Mouse (Mus musculus) gastrocnemius, adult 18-20 months (tissue): ENCODE data around the gene C1qtnf6. TPM values are rescaled to one million over a fixed set of nuclear protein-coding genes. Genes with fewer than 3 reads are reported as not detected.
A peak's percentile ranks its signal among the peaks of the same experiment; 100 is the strongest.

Experiments used
- DNase-seq: peaks from one replicate; pipeline ENCODE4 v3.0.0; 2021; ENCODE audit warnings: low spot score
- total RNA-seq, 2 experiments: library from RNA; stranded (reverse); gene quantifications; 2 replicates each; pipeline ENCODE4 v1.2.3; 2021

Gene C1qtnf6
- total RNA-seq, 2 experiments from 2014 or later = 1.0 to 2.4 TPM

DNA sequence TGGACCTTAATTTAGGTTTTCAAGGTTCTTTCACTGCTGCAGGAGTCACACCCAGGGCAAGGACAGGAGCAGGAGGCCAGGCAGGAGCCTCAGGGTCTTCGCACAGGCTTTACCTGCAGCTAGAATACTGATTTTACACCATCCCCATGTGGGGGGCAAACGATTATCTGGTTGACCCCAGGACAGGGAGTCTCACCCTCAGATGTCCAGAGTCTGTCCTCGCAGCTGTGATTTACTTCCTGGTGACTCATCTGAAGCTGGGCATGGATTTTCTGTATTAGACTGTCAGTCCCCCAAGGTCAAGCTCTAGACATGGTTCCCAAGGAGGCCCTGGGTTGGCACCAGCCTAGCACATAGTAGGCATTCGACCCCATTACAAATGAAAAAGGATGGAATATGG, 14.8 kb upstream of the C1qtnf6 start:
- DNase-seq = no peak

DNA sequence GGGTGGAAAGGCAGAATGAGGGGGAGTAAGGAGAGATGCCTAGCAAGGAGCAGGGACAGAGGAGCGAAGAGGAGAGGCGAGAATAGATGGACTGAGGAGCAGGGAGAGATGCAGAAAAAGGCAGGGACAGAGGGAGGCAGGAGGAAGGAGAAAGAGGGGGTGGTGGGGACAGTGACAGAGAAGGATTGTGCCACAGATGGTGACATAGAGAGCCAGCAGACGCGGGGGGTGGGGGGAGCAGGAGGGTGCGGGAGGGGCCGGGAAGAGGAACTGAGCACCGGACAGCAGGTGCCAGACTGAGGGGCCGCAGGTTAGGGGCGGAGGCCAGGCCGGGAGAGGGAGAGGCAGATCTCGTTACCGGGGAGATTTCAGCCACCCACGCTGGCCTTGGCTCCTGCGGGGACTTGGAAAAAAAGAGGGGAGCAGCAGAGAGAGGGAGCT, 13.4 kb upstream of the C1qtnf6 start, which contains the start of gene Sstr3:
Sstr3 (minus strand) TSS at position 125 of the 441 bp plus-strand sequence.
- DNase-seq = no peak

DNA sequence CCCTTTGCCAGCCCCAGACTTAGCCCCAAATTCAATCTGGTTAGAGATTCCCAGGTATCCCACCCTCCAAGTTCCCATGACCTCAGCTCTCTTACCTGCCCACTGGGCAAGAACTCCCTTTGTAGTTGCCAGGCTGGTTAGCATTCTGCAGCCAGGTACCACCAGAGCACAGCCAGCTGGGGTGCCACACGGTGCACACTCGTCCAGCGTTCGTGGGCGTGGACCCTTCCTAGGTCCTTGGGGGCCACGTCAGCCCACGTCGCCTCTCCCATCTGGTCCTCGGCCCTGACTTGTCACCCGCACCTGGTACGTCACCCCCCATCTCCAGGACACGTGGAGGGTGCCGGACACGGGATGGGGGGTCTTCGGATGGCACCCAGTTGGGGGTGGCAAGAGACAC, 12.8 kb upstream of the C1qtnf6 start:
- DNase-seq = no peak

DNA sequence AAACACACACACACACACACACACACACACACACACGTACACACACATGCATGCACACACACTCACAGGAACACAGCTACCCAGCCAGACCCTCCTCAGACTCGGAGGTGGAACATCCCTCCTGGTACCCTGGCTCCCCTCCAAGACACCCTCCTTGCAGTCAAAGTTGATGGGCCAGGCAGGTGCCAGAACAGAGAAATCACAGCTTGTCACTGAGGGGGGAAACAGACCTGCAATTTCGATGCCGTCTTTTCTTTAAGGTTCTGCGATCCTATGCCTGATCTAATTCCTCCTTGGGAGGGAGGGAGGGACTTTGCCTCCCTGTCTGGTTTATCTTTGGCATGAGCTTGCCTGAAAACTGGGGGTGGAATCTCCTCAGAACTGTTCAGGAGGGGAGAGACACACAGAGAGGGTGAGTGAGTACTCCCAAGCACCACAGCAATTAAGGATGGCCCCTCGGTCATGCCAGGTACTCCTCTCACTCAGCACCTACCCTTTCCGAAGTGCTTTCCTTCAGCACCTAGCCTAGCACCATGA, 11.6 kb upstream of the C1qtnf6 start:
- no peak for DNase-seq

DNA sequence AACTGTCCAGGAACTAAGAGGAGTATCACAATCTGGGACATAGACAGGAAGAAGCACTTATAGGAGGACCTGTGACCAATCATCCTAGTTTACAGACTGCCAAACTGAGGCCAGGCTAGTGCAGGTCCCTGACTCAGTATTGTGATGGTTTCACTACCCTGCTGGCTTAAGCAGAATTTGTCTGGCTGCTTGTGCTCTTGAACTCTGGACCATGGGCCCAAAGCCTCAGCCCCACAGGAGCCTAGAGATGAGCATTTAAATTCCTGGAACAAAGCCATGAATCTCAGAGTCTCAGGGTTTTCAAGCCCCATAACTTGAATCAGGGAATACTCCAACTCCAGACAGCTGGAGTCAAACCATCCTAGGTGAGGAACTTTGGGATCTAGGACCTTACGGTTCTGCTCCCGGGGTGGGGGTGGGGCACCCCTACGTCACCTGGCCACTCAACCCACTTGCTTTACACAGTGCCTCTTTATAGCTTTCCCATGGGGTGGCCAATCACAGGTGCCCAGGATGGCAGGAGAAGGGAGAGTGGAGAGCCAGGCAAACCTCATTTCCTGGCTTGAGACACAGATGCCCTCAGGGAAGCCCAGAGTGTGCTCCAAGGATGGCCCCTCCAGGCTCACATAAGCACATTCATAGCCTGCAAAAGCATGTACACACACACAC, 11.0 kb upstream of the C1qtnf6 start:
- DNase-seq = no peak

DNA sequence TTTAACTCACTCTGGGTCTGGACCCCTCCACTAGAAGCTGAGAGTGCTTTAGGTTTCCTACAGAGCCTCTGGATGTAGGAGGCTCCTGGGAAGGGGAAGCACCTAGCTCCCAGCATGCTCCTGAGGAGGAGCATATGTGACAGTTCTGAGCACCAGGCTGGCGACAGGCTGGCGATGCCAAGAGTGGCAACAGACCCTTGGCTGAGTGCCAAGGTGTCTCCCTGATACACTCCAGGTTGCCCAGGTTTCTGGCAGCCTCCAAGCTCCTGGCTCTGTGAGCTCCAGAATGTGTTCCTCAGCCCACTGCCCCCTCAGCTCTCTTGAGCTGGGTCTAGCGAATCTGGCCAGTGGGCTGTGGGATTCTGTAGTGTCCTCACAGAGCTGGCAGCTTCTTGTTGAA, 10.4 kb upstream of the C1qtnf6 start:
- DNase-seq = no peak

DNA sequence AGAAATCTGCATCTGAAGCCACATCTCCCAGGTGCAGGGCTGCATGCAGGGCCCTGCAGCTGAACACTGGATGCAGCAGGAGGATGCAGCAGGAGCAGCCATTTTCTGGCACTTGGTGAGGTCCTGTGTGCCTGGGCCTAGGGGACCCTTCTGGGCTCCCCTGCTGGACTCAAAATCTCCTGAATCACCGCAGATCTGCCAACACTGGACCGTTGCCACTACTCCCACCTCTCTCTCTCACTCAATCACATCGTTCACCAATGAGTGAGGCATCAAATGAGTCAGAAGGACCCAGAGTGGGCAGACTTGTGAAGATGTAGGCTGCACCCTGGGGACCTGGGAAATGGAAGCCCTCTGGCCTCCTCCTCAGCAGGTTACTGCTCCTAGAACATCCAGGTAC, 9.8 kb upstream of the C1qtnf6 start:
- DNase-seq = no peak

DNA sequence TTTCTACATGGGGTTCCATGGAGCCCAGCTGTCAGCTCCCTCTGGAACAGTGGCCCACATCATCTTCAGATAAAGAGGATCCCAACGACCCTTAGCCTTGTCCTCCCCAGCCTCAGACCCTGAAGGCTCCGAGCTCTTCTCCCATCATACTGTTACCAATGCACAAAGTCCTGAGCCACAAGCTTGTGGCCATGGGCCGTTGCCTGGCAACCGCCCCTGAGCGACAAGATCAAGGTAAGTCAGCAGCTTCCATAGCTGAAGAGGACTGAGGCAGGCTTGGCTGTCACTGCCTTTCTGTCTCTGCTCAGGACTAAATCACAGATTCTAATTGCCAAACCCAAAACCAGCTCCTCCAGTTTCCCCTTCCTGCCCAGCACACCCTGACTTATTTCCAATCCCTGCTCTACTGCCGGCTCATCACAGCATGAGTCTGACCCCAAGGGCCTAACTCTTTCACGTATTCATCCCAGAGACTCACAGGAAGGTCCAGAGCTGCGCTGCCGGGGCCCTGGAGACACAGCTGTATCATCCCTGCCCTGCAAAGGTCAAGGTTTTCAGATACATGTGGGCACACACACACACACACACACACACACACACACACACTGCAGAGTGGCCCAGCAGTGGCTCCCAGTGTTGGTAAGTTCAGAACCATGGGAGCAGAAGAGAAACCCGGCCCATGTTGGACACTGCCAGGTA, 4.7 kb upstream of the C1qtnf6 start:
- DNase-seq = no peak

DNA sequence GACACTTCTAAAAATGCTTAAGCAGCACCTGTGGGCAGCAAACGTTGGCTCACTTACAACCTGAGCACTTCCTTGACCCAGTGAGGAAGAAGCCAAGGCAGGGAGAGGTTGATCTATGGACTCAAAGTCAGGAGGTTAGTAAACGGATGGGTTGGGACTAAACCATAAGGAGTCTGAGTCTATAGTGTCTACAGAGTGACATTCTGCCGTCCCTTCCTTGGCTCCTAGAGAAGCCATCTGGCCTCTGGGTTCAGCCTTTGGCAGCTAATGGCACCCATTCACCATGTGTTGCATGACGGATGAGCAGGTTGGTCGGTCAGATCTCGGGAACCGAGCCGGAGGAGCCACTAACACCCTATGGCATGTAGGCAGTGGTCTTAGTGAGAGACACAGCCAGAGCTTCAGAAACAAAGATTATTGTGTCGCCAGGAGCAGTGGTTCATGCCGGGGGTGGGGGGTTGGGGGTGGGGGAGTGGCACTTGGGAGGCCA, 2.2 kb upstream of the C1qtnf6 start:
- no peak for DNase-seq

DNA sequence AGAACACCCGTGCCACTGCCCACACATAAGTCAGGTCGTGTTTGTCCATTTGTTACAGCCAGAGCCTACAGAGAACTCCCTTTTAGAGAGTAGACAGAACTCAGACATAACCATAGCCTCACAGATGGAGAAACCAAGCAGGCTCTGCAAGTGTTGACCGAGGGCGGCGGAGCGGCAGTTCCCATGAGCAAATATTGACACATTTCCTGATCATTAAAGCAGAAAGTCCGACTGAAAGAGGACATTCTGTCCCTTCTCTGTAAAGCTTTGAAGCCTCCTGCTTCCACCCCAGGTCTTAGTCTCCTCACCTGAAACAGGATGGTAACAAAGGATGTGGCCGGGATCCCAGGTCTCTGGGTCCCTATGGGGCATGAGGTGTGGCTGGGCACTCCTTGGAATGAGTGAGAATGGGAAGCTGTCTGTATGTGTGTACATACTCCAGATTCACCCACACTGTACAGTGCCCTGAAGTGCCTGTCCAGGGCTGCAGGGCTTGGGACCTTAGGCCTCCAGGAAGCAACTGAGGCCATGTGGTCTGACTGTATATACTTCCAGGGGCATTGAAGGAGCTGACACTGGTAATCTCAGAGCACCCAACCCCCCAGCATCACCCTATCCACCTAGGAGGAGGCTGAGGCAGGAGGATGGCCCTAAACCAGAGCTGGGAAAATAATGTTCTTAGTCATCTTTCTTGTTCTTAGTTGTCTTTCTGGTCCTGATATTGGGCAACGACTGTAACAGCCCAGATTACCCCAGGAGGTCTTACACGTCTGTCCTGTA, 1.5 kb upstream of the C1qtnf6 start:
- no peak for DNase-seq

DNA sequence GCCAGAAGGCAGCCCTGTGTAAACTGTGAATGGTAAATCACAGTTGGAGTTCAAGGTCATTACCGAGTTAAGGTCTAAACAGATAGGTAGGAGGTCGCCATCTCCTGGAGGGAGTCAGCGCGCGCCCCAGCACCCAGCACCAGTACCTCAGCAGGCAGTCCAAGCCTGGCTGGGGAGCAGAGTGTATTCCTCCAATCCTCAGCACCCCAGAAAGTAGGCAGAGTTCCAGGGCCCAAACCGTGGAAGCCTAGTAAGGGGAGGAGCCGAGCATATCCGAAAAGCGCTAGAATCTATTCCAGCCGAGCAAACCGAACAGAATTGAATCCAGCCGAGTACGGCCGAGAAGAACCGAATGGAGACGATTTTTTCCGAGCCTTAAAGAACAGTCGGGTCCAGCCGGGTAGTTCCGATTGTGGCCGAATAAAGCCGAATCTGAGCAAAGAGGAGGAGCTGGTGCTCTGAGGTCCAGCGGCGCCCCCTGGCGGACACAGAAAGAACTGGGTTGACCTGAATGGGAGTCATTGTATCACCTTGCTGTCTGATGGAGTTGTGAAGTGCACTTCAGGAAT, 769 bp upstream of the C1qtnf6 start:
- DNase-seq = peak; percentile 99

DNA sequence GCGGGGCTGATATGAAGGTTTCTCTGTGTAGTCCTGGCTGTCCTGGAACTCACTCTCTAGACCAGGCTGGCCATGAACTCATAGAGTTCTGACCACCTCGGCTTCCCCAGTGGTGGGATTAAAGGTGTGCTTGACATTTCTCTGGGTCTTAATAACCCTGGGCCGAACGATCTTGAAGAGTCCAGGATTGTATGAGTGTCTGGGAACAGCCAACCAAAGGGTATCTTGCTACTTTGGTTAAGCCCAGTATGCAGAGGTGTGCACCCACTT, 170 bp upstream of the C1qtnf6 start:
- DNase-seq = no peak

DNA sequence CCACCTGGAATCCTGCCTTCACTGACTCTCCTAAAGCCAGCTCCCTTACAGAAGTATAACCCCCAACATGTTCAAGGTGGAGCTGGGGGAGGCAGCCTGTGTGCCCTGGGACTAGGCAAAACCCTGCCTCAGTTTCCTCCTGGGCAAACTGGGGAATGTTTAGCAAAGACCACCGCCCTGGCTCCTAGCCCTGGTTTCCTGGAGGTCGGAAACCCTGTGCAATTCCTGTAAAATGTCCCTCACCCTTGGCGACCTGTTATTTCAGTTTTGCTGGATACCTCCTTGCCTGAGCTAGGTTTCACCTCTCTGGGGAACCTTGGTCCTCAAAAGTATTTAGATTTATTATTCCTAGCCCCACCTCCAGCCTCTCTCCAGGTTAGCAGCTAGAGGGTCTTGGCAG, 1.1 kb downstream of the C1qtnf6 start:
- DNase-seq = no peak

DNA sequence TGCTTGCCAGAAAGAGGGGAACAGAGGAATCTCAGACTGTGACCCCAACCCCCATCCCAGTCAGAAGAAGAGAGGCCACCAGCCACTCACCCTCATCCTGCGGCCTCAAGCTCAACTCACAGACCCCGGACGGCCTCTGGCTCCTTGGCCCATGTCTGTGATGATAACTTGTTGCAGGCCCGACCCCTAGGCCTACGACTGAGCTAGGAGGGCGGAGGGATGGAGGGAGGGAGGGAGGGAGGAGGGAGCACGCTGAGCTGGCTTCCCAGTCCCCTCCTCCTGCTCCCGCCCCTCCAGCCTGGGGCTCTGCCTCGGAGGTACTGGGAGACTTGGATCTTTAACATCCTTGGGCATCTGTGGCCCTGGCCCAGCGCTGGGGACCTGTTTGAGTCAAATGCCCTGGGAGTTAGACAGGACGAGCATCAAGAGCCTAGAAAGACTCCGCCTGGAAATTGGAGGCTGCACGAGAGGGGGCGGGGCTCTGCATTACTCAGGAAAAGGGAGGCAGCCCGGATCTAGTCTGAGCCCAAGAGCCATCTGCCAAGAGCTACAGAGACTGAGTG, 1.7 kb downstream of the C1qtnf6 start:
- DNase-seq = peak; percentile 67

DNA sequence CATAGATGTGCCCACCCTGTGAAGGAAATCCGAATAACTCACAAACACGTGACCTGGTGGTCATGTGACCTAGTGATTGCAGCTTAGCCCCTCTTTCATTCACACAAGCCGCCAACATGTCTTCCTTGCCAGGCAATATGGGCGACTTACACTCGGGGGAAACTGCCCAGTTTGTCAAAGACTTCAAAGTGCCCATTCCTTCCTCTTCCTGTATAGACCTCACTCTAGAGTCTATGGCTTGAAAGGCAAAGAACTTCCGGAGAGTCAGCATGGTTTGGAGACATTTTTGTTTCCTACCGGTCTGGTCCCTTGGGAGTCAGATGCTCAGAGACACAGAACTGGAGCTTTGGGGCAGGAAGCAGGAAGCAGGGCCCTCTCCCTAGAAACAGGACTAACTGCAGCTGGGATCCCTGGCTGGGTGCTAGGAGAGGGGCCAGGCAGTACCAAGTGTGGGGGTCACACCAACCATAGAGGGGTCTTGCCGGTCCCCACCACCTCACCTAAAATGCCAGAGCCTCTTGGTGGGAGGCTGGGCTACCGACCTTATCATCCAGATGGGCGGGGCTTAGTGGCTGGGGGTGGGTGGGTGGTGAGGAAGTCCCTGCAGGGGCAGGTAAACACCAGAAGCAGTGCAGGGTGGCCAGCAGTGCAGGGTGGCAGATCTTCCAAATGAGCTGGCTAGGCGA, 2.3 kb downstream of the C1qtnf6 start:
- DNase-seq = peak; percentile 20

DNA sequence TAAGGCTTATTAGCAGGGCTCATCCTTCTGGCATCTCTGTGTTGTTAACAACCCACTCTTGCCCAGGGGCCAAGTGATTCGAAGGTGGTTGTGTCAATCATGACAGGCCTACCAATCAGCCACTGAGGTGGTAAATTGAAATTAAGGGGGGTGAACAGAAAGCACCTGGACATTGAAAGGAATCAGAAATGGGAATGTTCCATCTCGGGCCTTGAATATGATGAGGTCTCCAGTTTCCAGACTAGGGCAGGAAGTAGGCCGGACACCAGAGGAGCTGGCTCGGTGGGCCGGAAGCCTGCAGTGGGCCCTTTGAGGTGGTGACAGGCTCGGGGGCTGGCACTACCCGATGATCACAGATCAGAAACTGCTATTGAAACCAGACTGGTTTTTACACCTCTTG, 3.2 kb downstream of the C1qtnf6 start:
- DNase-seq = peak; percentile 43

DNA sequence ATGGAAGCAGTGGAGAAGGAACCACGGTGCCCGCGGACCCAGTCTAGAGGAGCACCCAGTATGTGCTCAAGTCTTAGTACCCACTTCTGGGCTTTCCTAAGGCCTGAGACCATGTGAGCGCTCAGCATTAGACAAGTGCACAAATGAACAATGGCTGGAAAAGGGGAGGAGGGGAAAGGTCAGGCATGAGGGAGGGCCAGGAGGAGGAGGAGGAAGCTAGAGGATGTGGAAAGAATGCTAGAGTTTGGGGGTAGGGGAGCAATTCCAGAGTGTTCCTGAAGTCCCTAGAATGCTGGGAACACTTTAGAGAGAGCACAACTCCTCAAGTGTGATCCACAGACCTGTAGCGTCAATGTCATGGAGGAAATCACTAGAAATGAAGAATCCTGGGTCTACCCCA, 7.1 kb downstream of the C1qtnf6 start:
- DNase-seq = no peak

DNA sequence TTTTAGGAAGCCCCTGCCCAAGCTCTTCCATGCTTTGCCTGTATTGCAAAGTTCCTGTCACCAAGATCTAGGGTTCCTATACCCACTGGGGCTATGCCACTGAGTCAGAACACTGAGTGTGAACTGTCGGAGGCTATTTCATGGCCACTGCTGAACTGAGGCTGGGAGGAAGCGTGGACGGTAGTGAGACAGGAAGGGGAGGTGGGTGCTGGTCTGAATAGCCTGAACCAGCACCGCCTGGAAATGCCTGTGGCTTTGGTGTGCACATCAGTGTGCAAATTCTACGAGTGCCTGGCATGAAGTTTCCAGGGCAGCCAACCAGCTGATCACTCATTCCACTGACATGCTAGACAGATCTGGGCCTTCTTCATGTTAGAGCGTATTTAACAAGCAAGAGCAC, 9.3 kb downstream of the C1qtnf6 start:
- DNase-seq = no peak

DNA sequence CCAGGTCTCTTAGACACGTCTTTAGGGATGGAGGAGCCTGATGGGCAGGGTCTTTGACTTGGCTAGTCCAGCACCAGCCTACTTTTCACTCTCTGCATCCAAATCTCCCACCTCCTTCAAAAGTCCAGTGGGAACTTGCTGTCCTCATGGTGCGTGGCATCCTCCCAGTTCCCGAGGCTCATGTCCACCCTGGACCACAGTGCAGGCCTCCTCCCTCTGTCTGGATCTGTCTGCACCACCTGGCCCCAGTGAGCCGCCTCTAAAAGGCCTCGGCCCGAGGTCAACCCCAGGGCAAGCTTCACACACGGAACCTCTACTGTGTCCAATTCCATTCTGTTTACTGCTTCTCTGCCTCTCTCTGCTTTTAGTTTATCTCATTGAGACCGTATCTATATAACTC, 9.9 kb downstream of the C1qtnf6 start:
- peak; percentile 30 for DNase-seq

DNA sequence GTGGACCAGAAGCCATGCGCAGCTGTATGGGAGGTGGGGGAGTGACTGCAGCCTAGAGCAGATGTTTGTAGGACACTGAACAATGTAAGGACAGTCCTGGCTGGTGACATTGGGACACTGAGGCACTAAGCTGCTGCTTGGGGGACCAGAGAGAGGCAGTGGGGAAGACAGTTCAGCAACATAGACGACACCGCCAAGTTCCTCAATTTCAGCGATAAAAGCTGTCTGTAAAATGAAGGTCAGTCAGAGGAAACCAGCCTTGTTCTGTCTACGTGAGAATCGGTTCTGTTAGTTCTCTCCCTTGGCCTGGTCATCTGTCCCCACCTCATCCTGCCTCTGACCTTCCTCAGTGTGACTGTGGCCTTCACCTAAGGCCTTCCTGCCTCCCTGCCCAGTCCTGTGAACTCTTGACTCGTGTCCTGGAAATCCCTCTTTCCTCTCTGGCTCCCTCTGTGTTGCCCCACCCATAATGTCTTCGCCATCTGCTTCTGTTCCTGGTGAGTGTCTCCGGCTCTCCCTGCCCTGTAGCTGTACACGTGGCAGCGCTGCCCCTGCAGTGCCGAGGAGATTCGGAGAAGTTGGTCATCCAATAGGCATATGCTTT, 11.0 kb downstream of the C1qtnf6 start:
- peak; percentile 73 for DNase-seq

DNA sequence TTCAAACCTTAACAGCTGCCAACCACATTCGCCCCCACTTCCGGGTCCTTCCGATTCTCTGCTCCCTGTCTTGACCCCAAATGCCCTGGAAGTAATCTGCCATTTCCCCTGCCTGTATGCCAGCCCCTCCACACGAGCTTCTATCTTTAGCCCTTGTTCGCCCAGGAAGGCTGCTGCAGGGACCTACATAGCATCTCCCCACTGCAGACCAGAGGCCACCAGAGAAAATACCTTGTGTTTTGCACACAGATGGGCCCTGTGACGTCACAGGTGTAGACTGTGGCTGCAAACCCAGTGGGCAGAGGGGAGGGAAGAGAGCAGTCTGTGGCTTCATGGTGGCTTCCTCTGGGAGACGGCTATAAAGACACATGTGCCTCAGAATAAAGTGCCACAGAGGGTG, 13.0 kb downstream of the C1qtnf6 start:
- DNase-seq = no peak
